Mouse (Mus musculus) gastrocnemius, adult 2 months (tissue): ENCODE results near the gene Clec2d. TPM values are rescaled to one million over a fixed set of nuclear protein-coding genes. Genes with fewer than 3 reads are reported as not detected.
A peak's percentile ranks its signal among the peaks of the same experiment; 100 is the strongest.

Experiments used
- DNase-seq: peaks from one replicate; pipeline ENCODE4 v3.0.0; 2022
- H3K27ac ChIP-seq: fragments of 200-600 bp; 2 replicates; pipeline ENCODE4 v1.8.1; 2022; ENCODE audit warnings: mild to moderate bottlenecking
- H3K4me3 ChIP-seq: fragments of 200-600 bp; 2 replicates; pipeline ENCODE4 v1.8.1; 2022; ENCODE audit warnings: mild to moderate bottlenecking, moderate library complexity
- CTCF ChIP-seq: fragments of 200-600 bp; IDR thresholded peaks from 2 replicates; pipeline ENCODE4 v1.8.1; 2022; ENCODE audit warnings: antibody characterized with exemption, mild to moderate bottlenecking, moderate library complexity
- intact Hi-C: fragments of 180-260 bp; cut with DNase I; formaldehyde crosslinking; loops from one replicate; pipeline ENCODE4 v1.15.1; 2025
- total RNA-seq, 2 experiments: library from RNA; stranded (reverse); gene quantifications; 2 replicates each; pipeline ENCODE4 v1.2.3; 2021

Clec2d gene
- total RNA-seq, 2 experiments from 2014 or later: 73.7 to 109 TPM

DNA sequence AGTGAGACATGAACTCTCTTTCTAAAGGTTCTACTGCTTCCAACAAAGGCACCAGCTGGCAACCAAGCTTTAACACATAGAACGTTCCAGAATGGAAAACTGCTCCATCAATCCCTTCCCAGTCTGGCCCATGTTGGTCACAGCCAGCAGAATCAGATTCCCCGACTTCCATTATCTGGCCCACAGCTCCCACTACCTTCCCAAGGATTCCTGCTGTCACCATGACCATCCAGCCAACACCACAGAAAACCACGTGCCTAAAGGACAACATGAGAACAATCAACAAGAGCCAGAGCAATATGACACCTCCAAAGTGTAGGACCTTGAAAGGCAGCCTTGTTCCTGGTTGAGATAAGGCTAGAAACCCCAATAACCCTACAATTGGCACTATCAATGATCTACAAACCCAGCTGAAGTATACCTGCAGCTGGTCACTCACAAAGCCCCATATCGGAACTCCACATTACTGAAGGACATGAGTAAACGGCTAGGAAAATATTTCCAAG lies 37.8 kb downstream of the Clec2d start:
- no peak for TF ChIP-seq CTCF
- Histone ChIP-seq H3K4me3 (no peak overlapping the region), H3K27ac (peak overlapping the region; percentile 90)
- DNase-seq: no peak
- intact Hi-C loops: no loop called here

DNA sequence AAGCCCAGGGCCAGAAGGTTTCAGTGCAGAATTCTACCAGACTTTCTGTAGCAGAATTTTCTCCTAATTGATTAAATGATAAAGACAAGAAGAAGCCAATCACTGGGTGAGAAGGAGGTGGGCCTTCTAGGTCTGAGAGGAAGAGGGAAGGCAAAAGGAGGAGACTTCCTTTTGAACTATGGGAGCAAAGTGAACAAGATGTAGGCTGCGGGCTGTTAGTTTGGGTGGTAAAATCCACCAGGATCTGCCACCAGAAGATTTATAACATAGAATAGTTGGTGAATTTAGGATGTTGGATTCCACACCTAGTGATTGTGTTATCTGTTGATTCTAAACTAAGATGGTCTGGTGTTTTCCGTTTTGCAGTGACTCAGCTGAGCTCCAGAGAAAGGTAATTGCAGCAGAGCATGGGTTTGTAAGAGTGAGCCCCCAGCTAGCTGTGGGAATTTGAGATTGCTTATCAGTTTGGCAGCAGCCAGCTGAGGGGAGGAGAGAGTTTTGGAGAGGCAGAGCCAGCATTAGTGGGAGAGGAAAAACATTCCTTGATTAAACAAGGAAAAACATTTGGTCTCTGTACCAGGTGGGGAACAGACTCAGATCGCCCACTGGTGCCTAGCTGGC lies 39.6 kb downstream of the Clec2d start:
- no peak for TF ChIP-seq CTCF
- Histone ChIP-seq H3K4me3 (no peak overlapping the region), H3K27ac (peak overlapping the region; percentile 90)
- no peak for DNase-seq
- intact Hi-C loops: no loop called here

DNA sequence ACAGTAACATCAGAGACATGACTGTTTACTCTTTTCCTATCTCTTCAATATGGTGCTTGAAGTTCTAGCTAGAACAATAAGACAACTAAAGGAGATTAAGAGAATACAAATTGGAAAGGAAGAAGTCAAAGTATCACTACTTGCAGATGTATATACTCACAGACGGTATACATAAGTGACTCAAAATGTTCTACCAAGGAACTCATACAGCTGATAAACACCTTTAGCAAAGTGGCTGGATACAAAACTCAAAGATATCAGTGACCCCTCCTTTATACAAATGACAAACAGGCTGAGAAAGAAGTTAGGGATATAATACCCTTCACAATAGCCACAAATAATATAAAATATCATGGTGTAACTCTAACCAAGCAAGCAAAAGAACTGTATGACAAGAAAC lies 40.6 kb downstream of the Clec2d start:
- DNase-seq: no peak
- H3K4me3 ChIP-seq: no peak overlapping the region
- H3K27ac ChIP-seq: peak overlapping the region; percentile 90; the same call in 1 of the 2 replicates
- intact Hi-C loops: no loop called here
- no peak for TF ChIP-seq CTCF

DNA sequence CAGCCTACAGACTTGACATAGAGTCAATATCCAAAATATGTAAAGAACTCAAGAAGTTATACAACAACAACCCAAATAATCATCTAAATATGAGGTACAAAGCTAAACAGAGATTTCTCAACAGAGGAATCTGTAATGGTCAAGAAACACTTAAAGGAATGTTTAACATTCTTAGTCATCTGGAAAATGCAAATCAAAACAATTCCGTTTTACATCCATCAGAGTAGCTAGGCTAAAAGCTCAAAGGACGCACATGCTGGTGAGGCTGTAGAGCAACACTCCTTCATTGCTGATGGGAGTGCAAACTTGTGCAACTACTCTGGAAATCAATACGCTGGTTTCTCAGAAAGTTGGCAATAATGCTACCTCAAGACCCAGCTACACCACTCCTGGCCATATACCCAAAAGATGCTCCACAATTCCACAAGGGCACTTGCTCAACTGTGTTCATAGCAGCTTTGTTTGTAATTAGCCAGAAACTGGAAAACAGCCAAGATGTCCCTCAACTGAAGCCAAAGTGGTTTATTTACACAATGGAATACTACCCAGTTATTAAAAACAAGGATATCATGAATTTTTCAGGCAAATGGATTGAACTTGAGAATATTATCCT lies 41.9 kb downstream of the Clec2d start:
- Histone ChIP-seq H3K4me3 (no peak overlapping the region), H3K27ac (peak overlapping the region; percentile 90)
- no peak for DNase-seq
- TF ChIP-seq CTCF: no peak
- intact Hi-C loops: no loop called here

DNA sequence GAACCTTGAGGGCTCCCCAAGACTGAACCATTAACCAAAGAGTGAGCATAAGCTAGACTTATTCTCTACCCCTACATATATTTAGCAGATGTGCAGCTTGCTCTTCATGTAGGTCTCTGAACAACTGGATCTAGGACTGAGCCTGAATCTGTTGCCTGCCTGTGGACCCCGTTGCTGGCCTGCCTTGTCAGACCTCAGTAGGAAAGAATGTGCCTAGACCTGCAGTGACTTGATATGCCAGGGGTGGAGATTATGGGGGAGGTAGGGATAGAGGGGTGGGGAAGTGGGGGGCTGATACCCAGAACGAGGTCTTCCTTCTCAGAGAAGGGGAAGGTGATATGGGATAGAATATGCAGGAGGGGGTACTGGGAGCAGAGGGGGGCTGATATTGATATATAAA lies 43.2 kb downstream of the Clec2d start:
- no peak for TF ChIP-seq CTCF

DNA sequence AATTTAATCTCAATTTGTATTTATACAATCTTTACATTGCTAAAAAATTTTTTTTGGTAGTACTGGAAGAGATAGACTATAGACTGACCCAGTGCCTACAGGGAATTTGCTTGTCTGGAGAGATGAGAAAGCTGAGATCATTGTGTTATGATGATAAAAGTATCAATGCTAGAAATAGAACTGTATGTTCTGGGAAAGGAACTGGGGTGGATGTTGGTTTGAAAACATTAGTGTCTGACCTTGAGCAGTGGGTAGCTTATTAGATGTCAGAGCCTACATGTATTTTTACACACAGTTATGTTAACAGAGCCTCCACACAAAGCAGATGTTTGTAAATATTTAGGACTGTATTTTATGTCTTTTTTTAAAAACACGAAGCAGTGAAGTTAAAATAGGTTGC lies 43.7 kb downstream of the Clec2d start:
- peak overlapping the region; percentile 90 for H3K27ac ChIP-seq
- DNase-seq: no peak
- H3K4me3 ChIP-seq: no peak overlapping the region
- no peak for TF ChIP-seq CTCF
- intact Hi-C loops: no loop called here

More for the DNA sequence above, 43.2 kb downstream of the Clec2d start:
- Histone ChIP-seq H3K27ac (peak overlapping the region; percentile 90), H3K4me3 (no peak overlapping the region)
- intact Hi-C loops: no loop called here
- no peak for DNase-seq

DNA sequence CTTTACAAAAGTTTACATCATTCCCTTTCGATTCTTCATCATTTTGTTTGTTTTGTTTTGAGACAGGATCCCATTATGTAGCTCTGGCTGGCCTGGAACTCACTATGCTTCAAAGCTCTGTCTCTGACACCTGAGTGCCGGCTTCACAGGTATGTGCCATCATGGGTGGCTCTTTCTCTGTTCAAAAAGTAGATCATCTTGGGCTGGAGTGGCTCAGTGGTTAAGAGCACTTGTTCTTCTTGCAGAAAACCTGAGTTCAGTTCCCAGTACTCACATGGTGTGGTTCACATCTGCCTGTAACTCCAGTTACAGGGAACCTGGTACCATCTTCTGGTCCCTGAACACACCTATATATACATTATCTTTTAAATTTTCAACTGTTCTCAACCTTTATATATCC lies 44.7 kb downstream of the Clec2d start:
- intact Hi-C loops: no loop called here
- peak overlapping the region; percentile 90 for H3K27ac ChIP-seq
- H3K4me3 ChIP-seq: no peak overlapping the region
- no peak for DNase-seq
- TF ChIP-seq CTCF: no peak

DNA sequence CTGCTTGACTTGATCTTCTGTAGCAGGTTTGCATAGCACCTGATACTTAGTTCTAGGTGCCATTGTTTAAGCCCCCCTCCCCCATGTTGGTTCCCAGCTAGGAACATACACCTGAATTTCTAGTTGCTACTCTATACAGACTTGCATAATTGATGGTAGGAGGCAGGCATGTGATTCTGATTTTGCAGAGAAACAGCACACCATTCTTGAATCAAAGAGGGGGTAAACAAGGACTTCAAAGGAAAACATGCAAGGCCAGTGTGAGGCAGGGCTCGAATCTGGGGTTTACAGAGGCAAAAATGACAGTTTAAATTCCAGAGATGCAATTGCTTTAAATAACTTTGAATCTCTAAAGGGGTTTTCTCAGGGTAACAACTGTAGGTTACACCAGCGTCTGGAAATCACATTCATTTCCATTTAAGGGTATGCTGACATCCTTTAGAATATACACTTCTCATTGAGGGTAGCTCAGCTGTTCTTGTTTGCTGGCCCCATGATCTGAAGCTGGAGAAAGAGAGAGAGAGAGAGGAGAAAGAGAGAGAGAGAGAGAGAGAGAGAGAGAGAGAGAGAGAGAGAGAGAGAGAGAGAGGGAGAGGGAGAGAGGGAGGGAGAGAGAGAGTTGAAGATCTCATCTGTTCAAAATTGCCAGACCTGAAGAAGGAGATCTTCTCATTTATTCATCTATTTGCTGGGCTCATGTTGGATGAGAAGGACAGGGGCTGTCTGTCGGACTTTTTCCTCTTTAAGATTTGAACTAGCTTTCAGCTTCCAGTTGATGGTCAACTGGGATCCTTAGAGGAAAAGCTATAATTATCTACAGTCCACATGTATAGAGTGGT lies 48.7 kb downstream of the Clec2d start:
- intact Hi-C loops: no loop called here
- TF ChIP-seq CTCF: no peak
- Histone ChIP-seq H3K27ac (peak overlapping the region; percentile 95), H3K4me3 (peak overlapping the region; percentile 7)
- DNase-seq: no peak

DNA sequence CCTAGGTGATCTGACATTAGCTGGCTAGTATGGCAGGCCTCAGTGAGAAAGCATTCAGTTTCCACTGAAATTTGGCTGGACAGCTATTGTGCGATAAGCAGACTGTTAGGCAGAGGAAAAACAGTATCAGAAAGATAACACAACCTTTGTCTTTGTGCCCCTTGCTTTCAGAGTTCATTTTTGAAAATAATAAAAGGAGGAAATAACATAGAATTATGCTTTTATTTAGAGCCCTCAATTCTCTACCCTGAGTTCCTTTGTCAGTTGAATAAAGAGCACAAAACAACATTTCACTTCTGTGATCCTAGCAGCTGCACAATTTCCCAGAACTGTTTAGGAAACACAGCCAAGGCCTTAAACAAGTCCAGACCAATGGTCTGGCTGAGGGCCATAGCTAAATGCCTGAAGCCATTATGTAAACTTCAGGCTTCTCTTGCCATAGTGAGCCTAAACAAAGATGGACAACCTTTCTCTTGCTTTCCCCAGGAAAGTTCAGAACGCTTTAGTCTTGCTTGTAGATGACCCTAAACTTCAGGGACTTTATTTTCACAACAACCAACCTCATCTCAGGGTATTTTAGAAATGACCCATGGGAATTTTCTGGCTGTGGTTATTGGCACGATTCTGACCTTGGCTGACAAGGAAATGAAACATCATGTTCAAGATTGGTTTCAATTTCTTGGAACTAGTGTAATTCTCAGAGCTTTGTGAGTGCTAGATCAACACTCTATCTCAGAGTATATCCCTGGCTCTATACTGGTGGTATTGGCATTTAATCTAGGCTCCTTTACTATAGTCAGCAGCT lies 49.6 kb downstream of the Clec2d start:
- peak; percentile 74 for DNase-seq
- no peak for TF ChIP-seq CTCF
- peak overlapping the region; percentile 15 for H3K4me3 ChIP-seq
- intact Hi-C loops: no loop called here
- H3K27ac ChIP-seq: peak overlapping the region; percentile 95

DNA sequence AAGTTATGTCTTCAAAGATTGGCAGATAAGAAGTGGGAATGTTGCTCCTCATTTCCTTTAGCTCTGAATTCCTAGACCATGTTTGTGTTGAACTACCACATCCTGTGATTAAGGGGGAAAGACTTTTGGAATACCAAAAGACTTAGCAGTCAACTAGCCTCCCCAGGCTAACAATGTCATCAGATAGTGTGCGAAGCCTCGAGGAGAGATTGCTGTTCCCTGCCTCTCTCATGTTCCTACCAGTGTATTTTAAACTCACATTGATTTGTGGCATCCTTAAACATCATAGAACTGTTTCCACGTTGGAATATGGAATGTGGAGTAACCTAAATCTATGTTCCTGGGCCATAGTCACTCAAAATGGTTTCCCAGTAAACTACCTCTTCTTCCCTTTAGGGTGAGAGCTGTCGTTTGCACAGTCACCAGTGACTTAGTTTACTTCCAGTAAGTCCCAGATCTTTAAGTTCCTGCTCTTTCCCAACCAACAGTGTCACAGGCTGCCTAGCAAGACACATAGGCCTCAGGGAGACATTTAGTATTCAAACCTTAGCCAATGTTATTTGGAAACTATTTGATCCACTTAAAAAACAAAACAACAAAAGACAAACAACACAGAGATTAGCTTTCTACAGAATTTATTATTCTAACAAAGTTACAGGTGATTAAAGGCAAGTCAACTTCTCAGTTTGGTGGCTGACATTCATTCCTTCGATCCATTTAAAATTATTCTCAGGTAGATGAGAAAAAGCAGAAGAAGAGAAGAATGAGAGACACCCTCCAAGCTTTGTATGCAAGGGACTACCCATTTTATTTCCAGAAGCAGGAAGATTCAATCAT lies 51.8 kb downstream of the Clec2d start:
- Histone ChIP-seq H3K4me3 (peak overlapping the region; percentile 59), H3K27ac (peak overlapping the region; percentile 95)
- no peak for TF ChIP-seq CTCF
- DNase-seq: no peak
- intact Hi-C loops: no loop called here

DNA sequence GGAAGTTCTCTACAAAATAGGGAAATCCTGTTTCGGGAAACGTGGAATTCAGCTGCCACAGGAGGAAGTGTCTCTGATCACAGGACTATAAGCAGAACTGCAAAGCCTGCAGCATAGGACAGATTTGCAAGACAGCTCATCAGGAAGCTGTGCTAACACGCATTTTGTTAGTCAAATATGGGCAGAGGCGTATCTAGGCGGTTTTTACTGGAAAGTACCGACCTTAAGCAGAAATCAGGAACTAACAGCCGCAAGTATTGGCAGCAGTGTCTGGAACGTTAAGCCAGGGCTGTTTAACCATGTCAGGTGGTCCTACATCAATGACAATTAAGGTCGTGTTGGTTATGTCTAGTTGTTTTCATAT lies 52.4 kb downstream of the Clec2d start:
- DNase-seq: peak; percentile 30
- H3K4me3 ChIP-seq: peak overlapping the region; percentile 59
- no peak for TF ChIP-seq CTCF
- intact Hi-C loops: no loop called here
- peak overlapping the region; percentile 95 for H3K27ac ChIP-seq
